Mouse (Mus musculus) spleen, postnatal 36 days (tissue): ENCODE data around the gene Pkd1l3.

ENCODE experiments used
- DNase-seq, 2 experiments: peaks; one replicate each; pipeline ENCODE4 v3.0.0; 2022; ENCODE audit warnings: low spot score in 2 of 2, mixed read lengths in 1 of 2

Pkd1l3 gene

GRCm38 (mm10) chr8:109614243-109615210, at the start of gene Pkd1l3:
Gene Pkd1l3, plus strand, starts transcription at chr8:109614517.
- no peak for DNase-seq

- no peak for DNase-seq
These were observed 49.6 kb upstream of the Pkd1l3 start for GRCm38 (mm10) chr8:109564766-109565165.

GRCm38 (mm10) chr8:109565498-109566333, 48.6 kb upstream of the Pkd1l3 start, which contains the start of the genes Dhx38 and Txnl4b:
Gene Dhx38, minus strand, starts transcription at chr8:109565861.
Gene Txnl4b, plus strand, starts transcription at chr8:109565892.
- peak; percentile 99 for DNase-seq

GRCm38 (mm10) chr8:109571139-109571538, 43.2 kb upstream of the Pkd1l3 start:
- no peak for DNase-seq

- no peak for DNase-seq
These were observed 38.0 kb upstream of the Pkd1l3 start for GRCm38 (mm10) chr8:109576311-109576710.

GRCm38 (mm10) chr8:109578900-109579301, 35.4 kb upstream of the Pkd1l3 start, which contains the start of gene Hp:
Gene Hp, minus strand, starts transcription at chr8:109579172.
- no peak for DNase-seq

- no peak for DNase-seq
These were observed 30.0 kb upstream of the Pkd1l3 start for GRCm38 (mm10) chr8:109584293-109584692.

- no peak for DNase-seq
These were observed 29.5 kb upstream of the Pkd1l3 start for GRCm38 (mm10) chr8:109584830-109585229.

- DNase-seq, result no peak
These were observed 28.7 kb upstream of the Pkd1l3 start for GRCm38 (mm10) chr8:109585652-109586051.

GRCm38 (mm10) chr8:109586972-109587504, 27.3 kb upstream of the Pkd1l3 start:
- DNase-seq, result no peak

GRCm38 (mm10) chr8:109590901-109591300, 23.4 kb upstream of the Pkd1l3 start:
- DNase-seq, result no peak

- peak in 1 of 2 experiments; percentile 15 for DNase-seq
These were observed 22.9 kb upstream of the Pkd1l3 start for GRCm38 (mm10) chr8:109591367-109591766.

- peak in 1 of 2 experiments; percentile 15 for DNase-seq
These were observed 22.2 kb upstream of the Pkd1l3 start for GRCm38 (mm10) chr8:109592164-109592563.

- peak in 1 of 2 experiments; percentile 14 for DNase-seq
These were observed 21.1 kb upstream of the Pkd1l3 start for GRCm38 (mm10) chr8:109593117-109593788.

- DNase-seq, result peak; percentile 27 to 35
These were observed 18.5 kb upstream of the Pkd1l3 start for GRCm38 (mm10) chr8:109595854-109596253.

GRCm38 (mm10) chr8:109606725-109607124, 7.6 kb upstream of the Pkd1l3 start:
- no peak for DNase-seq

- DNase-seq, result no peak
These were observed 6.7 kb upstream of the Pkd1l3 start for GRCm38 (mm10) chr8:109607650-109608049.

- peak; percentile 96 to 97 for DNase-seq
These were observed 5.8 kb upstream of the Pkd1l3 start, which contains the start of gene Dhodh for GRCm38 (mm10) chr8:109608271-109609152. Gene Dhodh, minus strand, starts transcription at chr8:109608673.

GRCm38 (mm10) chr8:109609153-109609502, 5.2 kb upstream of the Pkd1l3 start:
- no peak for DNase-seq

GRCm38 (mm10) chr8:109615569-109615968, 1.3 kb downstream of the Pkd1l3 start:
- no peak for DNase-seq
